Mouse (Mus musculus) megakaryocyte, embryonic 14.5 days (primary cell): Measurements from ENCODE around the gene Rpap3.

Experiments
- FLI1 ChIP-seq: IDR thresholded peaks from 2 replicates; pipeline ENCODE4 v1.6.1; 2012; ENCODE audit warnings: low read length, inconsistent platforms, mixed read lengths
- GATA1 ChIP-seq: IDR thresholded peaks from 3 replicates; pipeline ENCODE4 v1.6.1; 2012; ENCODE audit warnings: mixed read lengths, low read length, inconsistent platforms, borderline replicate concordance

GRCm38 (mm10) chr15:97748964-97749363 lies 43.3 kb upstream of the Rpap3 start:
- TF ChIP-seq FLI1 (no peak), GATA1 (no peak)
